In the genomic region with DNA sequence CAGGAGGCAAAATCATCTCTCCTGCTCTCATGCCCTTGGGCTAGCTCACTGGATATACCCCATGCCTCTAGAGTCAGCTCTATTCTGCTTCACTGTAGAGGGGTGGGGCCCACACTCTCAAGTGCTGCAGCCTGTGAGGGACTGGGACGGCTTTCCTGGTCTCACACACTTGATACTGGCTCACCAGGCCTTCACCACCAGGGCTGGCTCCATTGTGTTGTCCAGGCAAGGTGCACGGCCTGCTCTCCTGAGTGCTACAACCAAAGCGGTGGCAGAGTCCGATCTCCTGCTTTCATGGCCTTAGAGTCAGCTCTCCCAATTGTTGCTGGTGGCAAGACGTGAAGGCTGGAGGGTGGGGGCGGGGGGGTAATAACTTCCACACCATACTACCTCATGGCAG, we compare ENCODE assay signal across 15 mouse cellular contexts.
"Had no signal": no experiment of that assay in that cellular context is flagged by ENCODE, and none has a peak within 500 bp of the region (broad histone marks: within the 10 kb centered on the region; RNA-seq: fewer than 3 reads in every experiment).

No protein-coding gene starts in this region.

- ATAC-seq: liver, postnatal 0 days had no signal

- H3K4me3 ChIP-seq: limb, embryonic 15.5 days; liver, embryonic 13.5 days; lung, embryonic 15.5 days; megakaryocyte, embryonic 14.5 days; midbrain, embryonic 12.5 days had no signal

- H3K27me3 ChIP-seq: limb, embryonic 15.5 days; liver, embryonic 13.5 days; lung, embryonic 15.5 days; megakaryocyte, embryonic 14.5 days; midbrain, embryonic 12.5 days had no signal

- H3K9ac ChIP-seq: limb, embryonic 15.5 days; liver, embryonic 13.5 days; liver, postnatal 0 days; lung, embryonic 15.5 days; midbrain, embryonic 12.5 days had no signal

- DNase-seq: kidney, adult 8-10 months; kidney, postnatal 25 days; layer of hippocampus, postnatal 36 days; liver, embryonic 13.5 days; liver, postnatal 0 days; lung, postnatal 14 days; right cerebral cortex, adult 18-20 months; right cerebral cortex, postnatal 25 days; spleen, adult 18-20 months; thymus, postnatal 36 days had no signal

- H3K9me3 ChIP-seq: limb, embryonic 15.5 days; liver, embryonic 13.5 days; lung, embryonic 15.5 days; midbrain, embryonic 12.5 days had no signal

- H3K36me3 ChIP-seq: limb, embryonic 15.5 days; liver, embryonic 13.5 days; lung, embryonic 15.5 days; midbrain, embryonic 12.5 days had no signal

- H3K27ac ChIP-seq: limb, embryonic 15.5 days; liver, embryonic 13.5 days; lung, embryonic 15.5 days; macrophage; midbrain, embryonic 12.5 days had no signal

- H3K4me1 ChIP-seq: limb, embryonic 15.5 days; liver, embryonic 13.5 days; lung, embryonic 15.5 days; megakaryocyte, embryonic 14.5 days; midbrain, embryonic 12.5 days had no signal

- H3K4me2 ChIP-seq: limb, embryonic 15.5 days; liver, embryonic 13.5 days; lung, embryonic 15.5 days; midbrain, embryonic 12.5 days had no signal
